Mouse (Mus musculus): ENCODE measurements around the gene Hist1h2bh.
"Not testable (repeated sequence)": the region's sequence is repeated elsewhere in the genome, so short reads cannot be mapped to it uniquely, and the experiment has no call there.

The Hist1h2bh gene

DNA sequence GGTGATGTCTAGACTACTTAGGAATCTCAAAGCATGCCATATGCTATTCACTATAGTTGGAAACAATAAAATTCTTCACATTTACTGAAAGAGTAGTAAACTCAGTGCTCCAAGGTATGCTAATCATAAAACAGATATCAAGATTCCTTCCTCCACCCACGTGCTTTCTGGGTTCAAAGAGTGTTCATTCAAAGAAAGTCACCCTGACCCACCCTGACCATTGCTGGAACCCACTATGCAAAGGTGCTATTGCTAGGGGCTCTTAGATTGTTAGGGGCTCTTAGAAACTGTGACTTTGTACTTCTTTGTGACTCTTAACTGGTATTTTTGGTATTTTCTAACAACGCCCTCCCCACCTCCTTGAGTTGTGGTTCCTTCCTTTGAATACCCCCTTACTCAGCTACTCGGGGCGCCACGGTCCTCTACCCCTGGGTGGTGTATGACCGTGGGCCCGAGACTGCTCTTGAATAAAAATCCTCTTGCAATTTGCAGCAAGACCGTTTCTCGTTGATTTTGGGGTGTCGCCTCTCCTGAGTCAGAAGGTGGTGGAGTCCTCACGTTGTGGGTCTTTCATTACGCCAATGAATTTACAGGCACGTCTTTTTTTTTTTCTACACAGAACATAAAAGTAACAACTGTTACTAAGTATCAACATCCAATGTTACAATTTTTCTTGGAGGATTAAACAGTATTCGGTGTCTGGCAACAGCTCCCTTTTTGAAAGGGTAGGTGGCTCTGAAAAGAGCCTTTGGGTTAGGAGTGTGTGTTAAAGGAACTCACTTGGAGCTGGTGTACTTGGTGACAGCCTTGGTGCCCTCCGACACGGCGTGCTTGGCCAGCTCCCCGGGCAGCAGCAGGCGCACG is 30.1 kb upstream of the Hist1h2bh start:
- DNase-seq: not testable (repeated sequence)

DNA sequence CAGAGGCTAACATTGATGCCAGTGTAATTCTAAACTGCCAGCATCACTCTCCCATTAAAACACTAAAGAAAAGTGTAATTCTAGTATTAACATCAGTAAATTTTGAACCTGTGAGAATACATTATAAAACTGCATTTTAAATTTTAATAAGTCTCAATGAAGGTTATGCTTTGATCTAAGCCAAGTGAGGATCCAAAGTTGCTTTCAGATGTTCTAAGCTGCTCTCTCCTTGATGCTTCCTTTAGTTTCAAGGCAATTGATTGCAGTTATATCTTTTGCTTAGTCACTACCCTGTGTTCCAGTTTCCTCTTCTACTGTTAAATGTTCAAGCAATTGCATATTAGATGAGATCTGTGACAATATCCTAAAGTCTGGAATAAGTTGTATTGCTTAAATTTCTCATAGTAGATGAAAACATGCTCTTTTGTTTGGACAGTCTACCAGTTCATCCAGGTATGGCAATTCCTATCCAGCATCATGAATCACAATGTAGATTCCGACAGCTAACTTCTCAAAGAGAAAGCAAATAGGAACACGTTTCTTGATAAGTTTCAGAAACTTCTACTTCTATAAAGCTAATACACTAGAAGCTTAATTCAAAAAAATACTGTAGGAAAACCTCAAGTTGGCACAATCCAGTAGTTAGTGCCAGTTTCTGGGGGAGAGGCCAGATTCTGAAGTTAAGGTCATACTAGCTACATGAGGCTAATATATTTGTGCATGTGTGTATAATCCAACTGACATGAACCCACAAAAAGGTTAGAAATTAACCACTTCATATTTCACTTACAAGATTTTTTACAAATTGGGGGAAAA is 29.2 kb upstream of the Hist1h2bh start:
- no peak for DNase-seq

DNA sequence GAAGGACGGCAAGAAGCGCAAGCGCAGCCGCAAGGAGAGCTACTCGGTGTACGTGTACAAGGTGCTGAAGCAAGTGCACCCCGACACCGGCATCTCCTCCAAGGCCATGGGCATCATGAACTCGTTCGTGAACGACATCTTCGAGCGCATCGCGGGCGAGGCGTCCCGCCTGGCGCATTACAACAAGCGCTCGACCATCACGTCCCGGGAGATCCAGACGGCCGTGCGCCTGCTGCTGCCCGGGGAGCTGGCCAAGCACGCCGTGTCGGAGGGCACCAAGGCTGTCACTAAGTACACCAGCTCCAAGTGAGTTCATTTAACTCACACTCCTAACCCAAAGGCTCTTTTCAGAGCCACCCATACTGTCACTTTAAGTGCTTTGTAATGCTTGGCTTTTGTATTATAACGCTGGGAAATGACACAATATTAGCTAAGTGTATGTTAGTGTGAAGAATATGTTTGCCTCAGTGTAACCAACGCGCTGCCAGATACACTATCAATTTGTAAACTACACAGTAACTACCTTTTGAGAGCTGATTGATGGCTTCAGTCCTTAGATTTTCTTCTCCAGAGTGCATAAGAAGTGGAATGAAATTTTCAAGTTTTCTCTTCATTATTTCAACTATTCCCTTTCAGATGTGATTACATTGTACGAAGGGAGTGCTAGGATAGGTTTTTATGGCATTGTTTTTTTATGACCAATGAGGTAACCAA is 28.5 kb upstream of the Hist1h2bh start:
- not testable (repeated sequence) for DNase-seq

- peak; percentile 38 for DNase-seq
These were observed 27.9 kb upstream of the Hist1h2bh start, which contains the start of the genes Hist1h2ae and Hist1h2bg for GRCm38 (mm10) chr13:23571022-23571503. Gene Hist1h2ae, minus strand, starts transcription at chr13:23571220. Gene Hist1h2bg, plus strand, starts transcription at chr13:23571396.

GRCm38 (mm10) chr13:23570261-23571021 is 27.2 kb upstream of the Hist1h2bh start:
- not testable (repeated sequence) for DNase-seq

- DNase-seq: no peak
These were observed 21.3 kb upstream of the Hist1h2bh start for GRCm38 (mm10) chr13:23564482-23564881.

- DNase-seq: no peak
These were observed 19.7 kb upstream of the Hist1h2bh start for GRCm38 (mm10) chr13:23562699-23563462.

GRCm38 (mm10) chr13:23561883-23562659 is 18.9 kb upstream of the Hist1h2bh start, which contains the start of gene Hist1h3e:
Gene Hist1h3e, minus strand, starts transcription at chr13:23562369.
- peak; percentile 91 for DNase-seq

- DNase-seq: not testable (repeated sequence)
These were observed 18.3 kb upstream of the Hist1h2bh start for GRCm38 (mm10) chr13:23561531-23561882.

DNA sequence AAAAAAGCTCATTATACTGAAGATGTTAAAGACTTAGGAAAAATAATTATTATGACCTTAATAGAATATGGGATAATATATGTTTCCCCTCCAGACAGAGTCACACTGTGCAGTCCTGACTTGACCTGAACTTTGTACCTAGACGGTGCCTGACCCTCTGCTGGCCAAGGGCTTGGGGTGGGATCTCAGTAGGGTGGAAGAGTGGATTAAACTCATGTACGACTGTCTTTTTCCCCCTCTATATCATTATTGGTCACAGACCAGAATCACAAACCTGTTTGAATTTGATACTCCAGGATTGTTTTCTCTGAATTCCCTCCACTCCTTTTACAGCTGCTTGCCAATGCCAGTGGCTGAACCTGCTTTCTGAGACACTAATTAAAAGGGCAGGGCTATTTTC is 17.5 kb upstream of the Hist1h2bh start:
- DNase-seq: not testable (repeated sequence)

GRCm38 (mm10) chr13:23556906-23557305 is 13.7 kb upstream of the Hist1h2bh start:
- DNase-seq: no peak

GRCm38 (mm10) chr13:23555839-23556416 is 12.7 kb upstream of the Hist1h2bh start:
- DNase-seq: peak; percentile 69

GRCm38 (mm10) chr13:23554925-23555838 is 12.0 kb upstream of the Hist1h2bh start:
- peak; percentile 58 for DNase-seq

- no peak for DNase-seq
These were observed 11.2 kb upstream of the Hist1h2bh start for GRCm38 (mm10) chr13:23554393-23554792.

DNA sequence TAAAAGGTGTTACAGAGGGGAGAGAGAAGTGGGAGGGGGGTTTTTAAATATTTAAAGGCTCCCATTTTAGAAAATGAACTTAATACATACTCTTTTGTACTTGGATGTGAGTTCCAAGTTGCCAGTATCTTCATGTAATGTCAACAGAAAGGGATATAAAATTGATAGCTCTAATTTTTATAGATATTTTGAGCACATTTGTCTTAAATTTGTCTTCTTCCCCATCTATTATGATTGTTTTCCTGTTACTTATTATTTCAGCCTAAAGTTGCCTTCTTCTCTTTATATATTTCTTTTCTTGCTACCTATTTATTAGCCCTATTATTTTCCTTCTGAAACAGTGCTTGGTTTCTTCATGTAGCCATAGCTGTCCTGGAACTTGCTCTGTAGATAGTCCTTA is 9.8 kb upstream of the Hist1h2bh start, which contains the start of gene Hist1h1d:
Gene Hist1h1d, plus strand, starts transcription at position 301 of the 400 bp plus-strand sequence.
- no peak for DNase-seq

DNA sequence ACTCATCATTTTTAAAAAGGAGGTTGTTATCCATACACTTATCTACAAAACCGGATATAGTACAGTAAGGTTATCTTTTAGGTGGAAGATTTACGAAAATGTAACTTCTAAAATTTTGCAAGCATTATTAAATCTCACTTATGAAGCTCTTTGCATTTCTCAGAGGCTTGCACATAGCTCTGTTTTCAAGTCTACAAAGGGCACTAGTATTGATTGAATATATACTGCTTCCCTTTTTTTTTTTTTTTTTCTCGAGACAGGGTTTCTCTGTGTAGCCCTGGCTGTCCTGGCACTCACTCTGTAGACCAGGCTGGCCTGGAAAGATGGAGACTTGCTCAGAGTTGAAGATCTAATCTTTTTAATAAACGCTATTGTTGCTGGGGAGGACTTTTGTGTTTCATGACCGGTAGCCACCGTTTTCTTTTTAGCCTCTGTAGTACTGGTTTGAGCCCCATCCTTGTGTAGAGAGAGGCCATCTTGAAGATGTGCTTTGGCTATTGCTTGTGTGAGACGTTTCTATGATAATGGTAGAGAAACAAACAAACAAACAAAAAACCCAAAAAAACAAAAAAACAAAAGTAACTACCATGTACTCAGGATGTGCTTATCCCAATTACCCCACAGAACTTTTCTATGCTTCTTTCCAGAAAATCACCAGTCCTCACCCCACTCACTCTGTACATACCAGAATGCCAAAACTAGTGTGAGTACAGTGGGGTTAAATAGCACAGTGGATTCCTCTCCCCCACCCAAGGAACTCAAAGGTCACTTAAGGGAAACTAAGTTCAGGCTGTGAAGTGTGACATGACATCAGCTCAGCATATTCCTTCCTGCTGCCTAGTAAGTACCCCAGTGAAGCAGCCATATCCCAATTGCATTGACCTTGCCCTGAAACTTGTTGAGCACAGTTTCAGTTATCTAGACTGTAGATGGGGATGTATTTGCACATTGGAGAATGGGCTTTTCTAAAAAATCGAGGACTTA is 9.0 kb upstream of the Hist1h2bh start:
- DNase-seq: no peak

DNA sequence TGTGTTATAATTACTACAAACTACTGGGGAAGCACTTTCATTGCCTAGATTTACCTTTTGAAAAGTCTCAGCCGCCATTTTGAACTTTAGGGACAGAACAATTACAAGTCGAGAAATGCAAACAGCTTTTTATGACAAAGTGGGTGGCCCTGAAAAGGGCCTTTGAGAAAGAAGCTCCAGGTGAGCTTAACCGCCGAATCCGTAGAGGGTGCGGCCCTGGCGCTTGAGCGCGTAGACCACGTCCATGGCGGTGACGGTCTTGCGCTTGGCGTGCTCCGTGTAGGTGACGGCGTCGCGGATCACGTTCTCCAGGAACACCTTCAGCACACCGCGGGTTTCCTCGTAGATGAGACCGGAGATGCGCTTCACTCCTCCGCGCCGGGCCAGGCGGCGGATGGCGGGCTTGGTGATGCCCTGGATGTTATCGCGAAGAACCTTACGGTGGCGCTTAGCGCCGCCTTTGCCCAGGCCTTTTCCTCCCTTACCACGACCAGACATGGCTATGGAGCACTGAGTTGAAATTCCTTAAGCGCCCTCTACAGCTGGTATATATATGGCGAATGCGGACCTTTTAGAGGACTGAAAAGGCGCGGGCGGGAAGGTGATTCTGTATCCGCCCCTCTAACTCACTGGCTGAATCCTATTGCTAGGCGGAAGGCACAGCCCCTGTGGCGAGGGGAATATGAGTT is 8.1 kb upstream of the Hist1h2bh start, which contains the start of gene Hist1h4f:
Gene Hist1h4f, minus strand, starts transcription at position 503 of the 689 bp plus-strand sequence.
- peak; percentile 82 for DNase-seq

Data from kidney, adult 11 months (tissue).